ENCODE assay signal across 26 mouse cellular contexts in the genomic region with DNA sequence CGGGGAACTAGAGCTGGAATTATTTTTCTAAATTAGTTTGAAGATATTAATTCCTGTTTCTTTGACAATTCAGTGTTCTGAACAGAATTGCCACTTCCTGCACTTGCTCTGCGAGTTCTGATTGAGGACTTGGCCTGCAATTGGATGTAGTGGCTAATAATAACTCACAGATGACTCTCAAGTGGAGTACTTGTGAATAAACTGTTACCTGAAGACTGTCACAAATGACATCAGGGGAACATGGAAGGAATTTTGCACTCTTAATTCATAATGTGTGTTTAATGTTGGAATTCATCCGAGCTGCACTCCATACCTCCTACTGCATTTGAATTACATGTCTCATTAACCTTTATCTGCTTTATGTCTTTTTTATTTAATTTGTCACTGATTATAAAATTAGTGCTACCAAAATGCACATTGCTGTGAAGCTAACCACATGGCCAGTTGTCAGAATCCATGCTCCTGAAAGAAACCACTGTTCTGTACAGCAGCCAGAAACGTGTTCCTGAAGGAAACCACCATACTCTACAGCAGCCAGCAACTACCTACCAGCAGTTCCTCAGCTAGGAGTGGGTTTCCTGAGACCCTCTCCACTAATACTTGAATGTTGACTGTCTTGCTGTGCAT.
DNase-seq lines count a peak whose midpoint lies in the region; ATAC-seq and TF ChIP-seq lines count a peak whose summit lies in the region.
"Had no signal": no experiment of that assay in that cellular context is flagged by ENCODE, and none has a peak within 500 bp of the region (broad histone marks: within the 10 kb centered on the region; RNA-seq: fewer than 3 reads in every experiment).

No protein-coding gene starts in this region.

- no peak overlapping the region for H3K4me2 ChIP-seq in embryonic facial prominence, embryonic 11.5 days (ENCODE audit: low read depth, low read length)
- no peak overlapping the region for H3K4me2 ChIP-seq in heart, embryonic 11.5 days
- no peak overlapping the region for H3K4me2 ChIP-seq in heart, postnatal 0 days (ENCODE audit: low read depth, low read length)
- H3K4me2 ChIP-seq: embryonic facial prominence, embryonic 12.5 days; forebrain, embryonic 12.5 days; intestine, embryonic 15.5 days; midbrain, embryonic 11.5 days; neural tube, embryonic 15.5 days had no signal

- no peak overlapping the region for H3K27ac ChIP-seq in embryonic facial prominence, embryonic 11.5 days (replicated peaks; ENCODE audit: low read depth, low read length)
- no peak overlapping the region for H3K27ac ChIP-seq in embryonic facial prominence, embryonic 10.5 days (replicated peaks)
- peak overlapping the region; percentile 66 for H3K27ac ChIP-seq in heart, embryonic 11.5 days (ENCODE audit: low read depth, low read length)
- H3K27ac ChIP-seq in heart, postnatal 0 days (ENCODE audit: low read depth) = peak overlapping the region; percentile 86
- H3K27ac ChIP-seq: embryonic facial prominence, embryonic 12.5 days; forebrain, embryonic 12.5 days; hindbrain, embryonic 10.5 days; intestine, embryonic 15.5 days; layer of hippocampus, adult 2 months; neural tube, embryonic 15.5 days had no signal

- H3K4me1 ChIP-seq in embryonic facial prominence, embryonic 11.5 days (ENCODE audit: control insufficient read depth, insufficient read depth, low read length) = no peaks in the 10 kb centered on the region
- no peaks in the 10 kb centered on the region for H3K4me1 ChIP-seq in embryonic facial prominence, embryonic 10.5 days
- no peaks in the 10 kb centered on the region for H3K4me1 ChIP-seq in heart, embryonic 11.5 days (ENCODE audit: control insufficient read depth, insufficient read depth, low read length)
- H3K4me1 ChIP-seq in heart, postnatal 0 days (ENCODE audit: control insufficient read depth, insufficient read depth) = peaks cover 6% of the 10 kb centered on the region; the same call in 1 of the 2 replicates
- H3K4me1 ChIP-seq: embryonic facial prominence, embryonic 12.5 days; forebrain, embryonic 12.5 days; hindbrain, embryonic 10.5 days; intestine, embryonic 15.5 days; neural tube, embryonic 15.5 days had no signal

- no peak for TF ChIP-seq CTCF in heart, postnatal 0 days (IDR thresholded peaks at IDR 0.05; ENCODE audit: low read depth)

- no peak overlapping the region for H3K4me3 ChIP-seq in embryonic facial prominence, embryonic 11.5 days (ENCODE audit: low read depth, low read length)
- no peak overlapping the region for H3K4me3 ChIP-seq in embryonic facial prominence, embryonic 10.5 days
- H3K4me3 ChIP-seq in heart, embryonic 11.5 days (ENCODE audit: low read depth, low read length) = no peak overlapping the region
- H3K4me3 ChIP-seq in heart, postnatal 0 days (ENCODE audit: low read depth, low read length) = no peak overlapping the region
- H3K4me3 ChIP-seq: embryonic facial prominence, embryonic 12.5 days; erythroblast, embryonic 14.5 days; forebrain, embryonic 12.5 days; hindbrain, embryonic 10.5 days; intestine, embryonic 15.5 days; layer of hippocampus, adult 2 months; neural tube, embryonic 15.5 days had no signal

- no peak overlapping the region for H3K9ac ChIP-seq in embryonic facial prominence, embryonic 11.5 days (replicated peaks; ENCODE audit: low read length)
- H3K9ac ChIP-seq in heart, embryonic 11.5 days (ENCODE audit: low read depth, low read length) = no peak overlapping the region
- no peak overlapping the region for H3K9ac ChIP-seq in heart, postnatal 0 days (replicated peaks; ENCODE audit: low read depth, low read length)
- H3K9ac ChIP-seq: embryonic facial prominence, embryonic 12.5 days; forebrain, embryonic 12.5 days; intestine, embryonic 15.5 days; liver, postnatal 0 days; neural tube, embryonic 15.5 days had no signal

- DNase-seq in embryonic facial prominence, embryonic 11.5 days (ENCODE audit: low spot score) = peak; percentile 11
- no peak for DNase-seq in embryonic facial prominence, embryonic 10.5 days (ENCODE audit: low spot score)
- DNase-seq in 416B (ENCODE audit: low read depth) = peak; percentile 7
- DNase-seq in heart, postnatal 0 days (ENCODE audit: low spot score) = peak; percentile 81
- DNase-seq in left cerebral cortex, postnatal 14 days (ENCODE audit: low spot score in 2 of 2) = no peak
- no peak for DNase-seq in B cell, adult 2 months
- DNase-seq: cerebellum, adult 11-12 months; cerebellum, postnatal 10 days; gastrocnemius, postnatal 36 days; kidney, adult 9 months; kidney, postnatal 14 days; liver, postnatal 0 days; thymus, postnatal 14 days had no signal

- H3K9me3 ChIP-seq in embryonic facial prominence, embryonic 11.5 days (replicated peaks; ENCODE audit: control insufficient read depth, low read length) = no peaks in the 10 kb centered on the region
- H3K9me3 ChIP-seq in embryonic facial prominence, embryonic 10.5 days = no peaks in the 10 kb centered on the region
- H3K9me3 ChIP-seq in heart, embryonic 11.5 days (replicated peaks; ENCODE audit: control insufficient read depth, low read length) = no peaks in the 10 kb centered on the region
- H3K9me3 ChIP-seq in heart, postnatal 0 days (replicated peaks; ENCODE audit: control insufficient read depth, low read length) = no peaks in the 10 kb centered on the region
- H3K9me3 ChIP-seq: embryonic facial prominence, embryonic 12.5 days; forebrain, embryonic 12.5 days; G1E; hindbrain, embryonic 10.5 days; intestine, embryonic 15.5 days; neural tube, embryonic 15.5 days had no signal

- peak; percentile 65; the same call in 1 of the 2 replicates for TF ChIP-seq EP300 in heart, postnatal 0 days (IDR thresholded peaks at IDR 0.05; ENCODE audit: low read depth)

- no peaks in the 10 kb centered on the region for H3K27me3 ChIP-seq in embryonic facial prominence, embryonic 11.5 days (ENCODE audit: control insufficient read depth, insufficient read depth, low read length)
- H3K27me3 ChIP-seq in embryonic facial prominence, embryonic 10.5 days (replicated peaks; ENCODE audit: low read depth, poor library complexity, severe bottlenecking) = no peaks in the 10 kb centered on the region
- no peaks in the 10 kb centered on the region for H3K27me3 ChIP-seq in heart, embryonic 11.5 days (ENCODE audit: control insufficient read depth, insufficient read depth, low read length)
- no peaks in the 10 kb centered on the region for H3K27me3 ChIP-seq in heart, postnatal 0 days (ENCODE audit: control insufficient read depth, insufficient read depth, low read length)
- H3K27me3 ChIP-seq: CH12.LX; embryonic facial prominence, embryonic 12.5 days; forebrain, embryonic 12.5 days; intestine, embryonic 15.5 days; neural tube, embryonic 15.5 days had no signal

- 64% methylated on average over 4 of the region's 4 CpGs for WGBS in embryonic facial prominence, embryonic 11.5 days
- WGBS in embryonic facial prominence, embryonic 10.5 days = 70% methylated on average over 4 of the region's 4 CpGs
- 36% methylated on average over 4 of the region's 4 CpGs for WGBS in heart, embryonic 11.5 days (ENCODE audit: insufficient replicate concordance)
- WGBS in heart, postnatal 0 days = 21% methylated on average over 4 of the region's 4 CpGs

- intact Hi-C loops in left cerebral cortex, postnatal 14 days (cut with DNase I) = no loop called here

- ATAC-seq in embryonic facial prominence, embryonic 11.5 days (replicated peaks; ENCODE audit: insufficient number of reproducible peaks, low FRiP score, low TSS enrichment, low read depth) = no peak
- ATAC-seq in heart, embryonic 11.5 days (replicated peaks; ENCODE audit: insufficient number of reproducible peaks, low FRiP score, low TSS enrichment) = no peak; the same call in 1 of the 2 replicates
- ATAC-seq in heart, postnatal 0 days (ENCODE audit: insufficient read depth, low read depth) = peak; percentile 95
- ATAC-seq: hindbrain, embryonic 16.5 days; intestine, embryonic 15.5 days; liver, postnatal 0 days; lung, postnatal 0 days had no signal

- no peaks in the 10 kb centered on the region for H3K36me3 ChIP-seq in embryonic facial prominence, embryonic 11.5 days (replicated peaks; ENCODE audit: control insufficient read depth, insufficient read depth, low read depth, low read length)
- H3K36me3 ChIP-seq in embryonic facial prominence, embryonic 10.5 days (replicated peaks) = no peaks in the 10 kb centered on the region
- no peaks in the 10 kb centered on the region for H3K36me3 ChIP-seq in heart, embryonic 11.5 days (ENCODE audit: control insufficient read depth, insufficient read depth, low read length)
- H3K36me3 ChIP-seq in heart, postnatal 0 days (replicated peaks; ENCODE audit: control insufficient read depth, insufficient read depth, low read length) = no peaks in the 10 kb centered on the region
- H3K36me3 ChIP-seq: embryonic facial prominence, embryonic 12.5 days; forebrain, embryonic 12.5 days; G1E; hindbrain, embryonic 10.5 days; intestine, embryonic 15.5 days; neural tube, embryonic 15.5 days had no signal

Comparison
In these comparisons a context has a peak if more than half of its experiments do, and no peak if none do; other contexts are left out.
1. DNase-seq: peak in embryonic facial prominence, embryonic 11.5 days (single experiment), 416B (single experiment) and heart, postnatal 0 days (single experiment); none in embryonic facial prominence, embryonic 10.5 days (single experiment), left cerebral cortex, postnatal 14 days (0 of 2) and B cell, adult 2 months (0 of 2).
2. H3K27ac ChIP-seq: peak in heart, embryonic 11.5 days (single experiment) and heart, postnatal 0 days (single experiment); none in embryonic facial prominence, embryonic 11.5 days (single experiment) and embryonic facial prominence, embryonic 10.5 days (single experiment).